Mouse (Mus musculus): Measurements from ENCODE around the gene 1700012P22Rik.

GRCm38 (mm10) chr4:144428868-144429267 lies 9.7 kb downstream of the 1700012P22Rik start:
- TF ChIP-seq MAFK (IDR thresholded peaks at IDR 0.05; ENCODE audit: insufficient read depth, low read depth, low read length), result no peak
- no peak for TF ChIP-seq HCFC1 (IDR thresholded peaks at IDR 0.05; ENCODE audit: borderline replicate concordance, insufficient read depth, low read length)
- no peak for TF ChIP-seq CHD2 (IDR thresholded peaks at IDR 0.05; ENCODE audit: low read depth, low read length)
- no peak for TF ChIP-seq ZNF384 (IDR thresholded peaks at IDR 0.05; ENCODE audit: low read depth, low read length)
- TF ChIP-seq ZC3H11A (IDR thresholded peaks at IDR 0.05; ENCODE audit: borderline replicate concordance, low read depth, low read length), result peak; percentile 43; the same call in 1 of the 2 replicates

Data from ES-E14 (cell line).